Mouse (Mus musculus): ENCODE results near the gene Rgcc. TPM values are rescaled to one million over a fixed set of nuclear protein-coding genes. Genes with fewer than 3 reads are reported as not detected.

The Rgcc gene
- polyA plus RNA-seq, 1 experiment, result 91.9 TPM

DNA sequence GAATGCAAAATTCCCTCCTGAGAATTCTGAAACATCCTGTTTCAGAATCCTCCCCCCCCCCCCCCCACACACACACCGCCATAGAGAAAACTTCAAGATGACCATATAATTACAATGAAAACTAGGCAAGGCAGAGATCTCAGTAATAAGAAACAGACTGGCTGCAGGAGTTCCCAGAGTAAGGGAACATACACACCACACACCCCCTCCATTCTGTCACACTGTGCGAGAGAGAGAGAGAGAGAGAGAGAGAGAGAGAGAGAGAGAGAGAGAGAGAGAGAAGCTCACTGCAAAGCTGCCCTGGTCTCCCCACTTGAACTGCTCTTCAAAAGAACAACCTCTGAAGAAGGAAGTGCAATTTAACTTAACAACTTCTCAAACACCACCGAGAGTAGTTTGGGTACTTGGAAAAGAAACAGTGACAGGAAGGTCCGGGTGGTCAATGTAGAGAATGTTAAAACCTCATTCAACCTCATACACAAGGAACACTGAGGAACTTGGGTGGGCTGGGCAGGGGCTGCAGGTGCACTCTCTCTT is 10.5 kb upstream of the Rgcc start:
- H3K27me3 ChIP-seq (replicated peaks; ENCODE audit: control insufficient read depth, insufficient read depth, low read length), result no peaks in the 10 kb centered on the region
- 46% methylated on average over 4 of the region's 4 CpGs for WGBS
- H3K4me1 ChIP-seq (ENCODE audit: control insufficient read depth, insufficient read depth, low read length), result no peaks in the 10 kb centered on the region
- TF ChIP-seq CTCF (conservative IDR thresholded peaks at IDR 0.05; ENCODE audit: insufficient read depth, insufficient read length, low read depth, low read length) (no peak), POLR2A (IDR thresholded peaks at IDR 0.05; ENCODE audit: low read depth, low read length) (no peak)
- H3K36me3 ChIP-seq (ENCODE audit: control insufficient read depth, insufficient read depth, low read length), result no peaks in the 10 kb centered on the region
- DNase-seq, result no peak
- no peak overlapping the region for H3K27ac ChIP-seq (ENCODE audit: insufficient read depth, low read depth, low read length)
- H3K4me3 ChIP-seq (ENCODE audit: insufficient read depth, low read depth, low read length), result no peak overlapping the region

DNA sequence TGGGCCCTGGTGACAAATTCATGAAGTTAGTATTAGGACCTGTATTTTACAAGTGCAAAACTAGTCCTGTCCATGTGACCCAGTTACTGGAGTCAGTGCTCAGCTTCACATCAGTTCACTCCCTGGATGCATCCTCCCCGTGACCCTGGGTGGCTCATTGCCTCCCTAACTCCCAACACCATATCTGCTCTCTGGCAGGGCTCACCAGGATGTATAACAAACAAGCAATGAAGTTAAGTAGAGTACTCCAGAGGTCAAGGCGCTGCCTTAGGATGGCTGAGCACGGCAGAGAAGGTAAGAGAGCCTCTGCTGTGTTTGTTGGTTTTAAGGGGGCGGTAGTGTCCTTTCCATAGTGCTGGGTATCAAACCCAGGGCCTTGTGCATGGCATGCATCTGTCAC is 7.7 kb upstream of the Rgcc start:
- Histone ChIP-seq H3K27me3 (replicated peaks; ENCODE audit: control insufficient read depth, insufficient read depth, low read length) (no peaks in the 10 kb centered on the region), H3K36me3 (ENCODE audit: control insufficient read depth, insufficient read depth, low read length) (no peaks in the 10 kb centered on the region), H3K4me3 (ENCODE audit: insufficient read depth, low read depth, low read length) (no peak overlapping the region), H3K4me1 (ENCODE audit: control insufficient read depth, insufficient read depth, low read length) (no peaks in the 10 kb centered on the region), H3K27ac (ENCODE audit: insufficient read depth, low read depth, low read length) (no peak overlapping the region)
- no peak for TF ChIP-seq POLR2A (IDR thresholded peaks at IDR 0.05; ENCODE audit: low read depth, low read length)
- no peak for TF ChIP-seq CTCF (conservative IDR thresholded peaks at IDR 0.05; ENCODE audit: insufficient read depth, insufficient read length, low read depth, low read length)
- 58% methylated on average over 4 of the region's 4 CpGs for WGBS
- no peak for DNase-seq

DNA sequence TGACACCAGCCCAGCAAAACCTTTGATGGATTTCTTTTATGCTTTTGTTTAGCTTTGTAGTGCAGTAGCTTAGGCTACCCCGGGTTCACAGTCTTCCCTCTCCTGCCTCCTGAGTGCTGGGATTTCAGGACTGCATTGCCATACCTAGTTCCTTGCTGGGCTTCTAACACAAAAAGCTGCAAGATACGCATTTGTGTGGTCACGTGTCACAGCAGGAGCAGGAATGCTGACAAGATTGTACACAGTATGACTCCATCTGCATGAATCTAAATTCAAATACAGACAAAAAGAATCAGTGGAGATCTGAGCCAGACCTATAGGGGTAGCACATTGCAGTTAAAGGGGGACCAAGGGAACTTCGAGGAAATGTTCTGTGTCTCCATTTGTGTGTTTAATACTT is 6.9 kb upstream of the Rgcc start:
- 68% methylated on average over 4 of the region's 4 CpGs for WGBS
- no peaks in the 10 kb centered on the region for H3K27me3 ChIP-seq (replicated peaks; ENCODE audit: control insufficient read depth, insufficient read depth, low read length)

GRCm38 (mm10) chr14:79307908-79308307 is 6.5 kb upstream of the Rgcc start:
- no peak overlapping the region for H3K27ac ChIP-seq (ENCODE audit: insufficient read depth, low read depth, low read length)
- no peaks in the 10 kb centered on the region for H3K4me1 ChIP-seq (ENCODE audit: control insufficient read depth, insufficient read depth, low read length)
- TF ChIP-seq CTCF (conservative IDR thresholded peaks at IDR 0.05; ENCODE audit: insufficient read depth, insufficient read length, low read depth, low read length), result no peak
- no peak for TF ChIP-seq POLR2A (IDR thresholded peaks at IDR 0.05; ENCODE audit: low read depth, low read length)
- H3K36me3 ChIP-seq (ENCODE audit: control insufficient read depth, insufficient read depth, low read length), result no peaks in the 10 kb centered on the region
- no peak overlapping the region for H3K4me3 ChIP-seq (ENCODE audit: insufficient read depth, low read depth, low read length)
- no peaks in the 10 kb centered on the region for H3K27me3 ChIP-seq (replicated peaks; ENCODE audit: control insufficient read depth, insufficient read depth, low read length)
- WGBS, result 79% methylated on average over 5 of the region's 5 CpGs
- DNase-seq, result no peak

More for the DNA sequence above, 6.9 kb upstream of the Rgcc start:
- H3K36me3 ChIP-seq (ENCODE audit: control insufficient read depth, insufficient read depth, low read length), result no peaks in the 10 kb centered on the region
- H3K4me1 ChIP-seq (ENCODE audit: control insufficient read depth, insufficient read depth, low read length), result no peaks in the 10 kb centered on the region
- no peak overlapping the region for H3K4me3 ChIP-seq (ENCODE audit: insufficient read depth, low read depth, low read length)
- no peak overlapping the region for H3K27ac ChIP-seq (ENCODE audit: insufficient read depth, low read depth, low read length)
- DNase-seq, result no peak
- TF ChIP-seq CTCF (conservative IDR thresholded peaks at IDR 0.05; ENCODE audit: insufficient read depth, insufficient read length, low read depth, low read length), result no peak
- no peak for TF ChIP-seq POLR2A (IDR thresholded peaks at IDR 0.05; ENCODE audit: low read depth, low read length)

- H3K27me3 ChIP-seq (replicated peaks; ENCODE audit: control insufficient read depth, insufficient read depth, low read length), result no peaks in the 10 kb centered on the region
These were observed 5.7 kb upstream of the Rgcc start for GRCm38 (mm10) chr14:79307138-79307537.

DNA sequence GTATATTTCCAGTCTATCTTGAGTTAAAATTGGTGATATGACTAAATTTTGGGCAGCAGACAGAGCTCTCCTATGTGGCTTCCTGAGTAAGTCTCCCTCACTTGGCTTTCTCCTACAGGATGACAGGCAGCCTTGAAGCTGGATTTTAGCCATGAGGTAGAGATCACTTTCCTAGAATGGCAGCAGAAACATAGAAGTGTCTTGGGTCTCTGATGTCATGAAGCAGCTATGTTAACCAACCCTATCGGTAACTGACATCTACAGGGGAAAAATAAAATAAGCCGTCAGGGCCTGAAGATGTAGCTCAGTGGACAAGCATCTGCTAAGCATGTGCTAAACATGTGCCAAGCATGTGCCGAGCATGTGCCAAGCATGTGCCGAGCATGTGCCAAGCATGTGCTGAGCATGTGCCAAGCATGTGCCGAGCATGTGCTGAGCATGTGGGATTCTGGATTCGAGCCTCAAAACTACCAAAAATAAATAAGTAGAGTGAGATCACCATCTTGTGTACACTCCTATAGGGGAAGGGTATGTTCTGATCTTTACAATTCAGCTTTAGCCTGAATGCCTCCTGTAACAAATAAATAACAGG is 3.5 kb upstream of the Rgcc start:
- 93% methylated on average over 6 of the region's 6 CpGs for WGBS
- no peak for DNase-seq
- Histone ChIP-seq H3K27me3 (replicated peaks; ENCODE audit: control insufficient read depth, insufficient read depth, low read length) (no peaks in the 10 kb centered on the region), H3K4me1 (ENCODE audit: control insufficient read depth, insufficient read depth, low read length) (no peaks in the 10 kb centered on the region), H3K4me3 (ENCODE audit: insufficient read depth, low read depth, low read length) (no peak overlapping the region), H3K27ac (ENCODE audit: insufficient read depth, low read depth, low read length) (no peak overlapping the region), H3K36me3 (ENCODE audit: control insufficient read depth, insufficient read depth, low read length) (no peaks in the 10 kb centered on the region)
- no peak for TF ChIP-seq CTCF (conservative IDR thresholded peaks at IDR 0.05; ENCODE audit: insufficient read depth, insufficient read length, low read depth, low read length)
- TF ChIP-seq POLR2A (IDR thresholded peaks at IDR 0.05; ENCODE audit: low read depth, low read length), result no peak

More at GRCm38 (mm10) chr14:79307138-79307537, 5.7 kb upstream of the Rgcc start:
- Histone ChIP-seq H3K36me3 (ENCODE audit: control insufficient read depth, insufficient read depth, low read length) (no peaks in the 10 kb centered on the region), H3K27ac (ENCODE audit: insufficient read depth, low read depth, low read length) (no peak overlapping the region), H3K4me3 (ENCODE audit: insufficient read depth, low read depth, low read length) (no peak overlapping the region), H3K4me1 (ENCODE audit: control insufficient read depth, insufficient read depth, low read length) (no peaks in the 10 kb centered on the region)
- DNase-seq, result no peak
- WGBS, result 91% methylated on average over 7 of the region's 7 CpGs
- no peak for TF ChIP-seq POLR2A (IDR thresholded peaks at IDR 0.05; ENCODE audit: low read depth, low read length)
- TF ChIP-seq CTCF (conservative IDR thresholded peaks at IDR 0.05; ENCODE audit: insufficient read depth, insufficient read length, low read depth, low read length), result no peak

GRCm38 (mm10) chr14:79303150-79303549 is 1.7 kb upstream of the Rgcc start:
- H3K27ac ChIP-seq (ENCODE audit: insufficient read depth, low read depth, low read length), result no peak overlapping the region
- H3K27me3 ChIP-seq (replicated peaks; ENCODE audit: control insufficient read depth, insufficient read depth, low read length), result no peaks in the 10 kb centered on the region
- no peak overlapping the region for H3K4me3 ChIP-seq (ENCODE audit: insufficient read depth, low read depth, low read length)
- no peak for DNase-seq
- 90% methylated on average over 2 of the region's 2 CpGs for WGBS
- no peaks in the 10 kb centered on the region for H3K4me1 ChIP-seq (ENCODE audit: control insufficient read depth, insufficient read depth, low read length)
- TF ChIP-seq CTCF (conservative IDR thresholded peaks at IDR 0.05; ENCODE audit: insufficient read depth, insufficient read length, low read depth, low read length) (no peak), POLR2A (IDR thresholded peaks at IDR 0.05; ENCODE audit: low read depth, low read length) (no peak)
- no peaks in the 10 kb centered on the region; the same call in 1 of the 2 replicates for H3K36me3 ChIP-seq (ENCODE audit: control insufficient read depth, insufficient read depth, low read length)

Measured in kidney, adult 2 months (tissue).